Mouse (Mus musculus) spleen, adult 2 months (tissue): ENCODE data around the gene Trat1. TPM values are rescaled to one million over a fixed set of nuclear protein-coding genes. Genes with fewer than 3 reads are reported as not detected.

Source experiments
- DNase-seq, 2 experiments: peaks; one replicate each; pipeline versions ENCODE4 v3.0.0 to v3.0.0-alpha.2; 2012 to 2021; ENCODE audit warnings: low spot score in 2 of 2, low read depth in 1 of 2
- H3K27ac ChIP-seq: fragments of 200-500 bp; 2 replicates; pipeline ENCODE4 v1.5.1; 2012; ENCODE audit warnings: low read length, inconsistent platforms; ENCODE audit not compliant: insufficient read depth
- H3K27me3 ChIP-seq: fragments of 200-500 bp; 2 replicates; pipeline ENCODE4 v1.6.1; 2012; ENCODE audit warnings: mild to moderate bottlenecking, moderate library complexity, low read length, inconsistent platforms; ENCODE audit not compliant: control insufficient read depth, insufficient read depth
- H3K36me3 ChIP-seq: fragments of 200-500 bp; 2 replicates; pipeline ENCODE4 v1.6.1; 2012; ENCODE audit warnings: mild to moderate bottlenecking, low read length, inconsistent platforms; ENCODE audit not compliant: control insufficient read depth, insufficient read depth
- H3K4me1 ChIP-seq: fragments of 200-500 bp; 2 replicates; pipeline ENCODE4 v1.6.1; 2011; ENCODE audit warnings: inconsistent platforms; ENCODE audit not compliant: control insufficient read depth, insufficient read depth, insufficient read length
- H3K4me3 ChIP-seq: fragments of 200-500 bp; 2 replicates; pipeline ENCODE4 v1.5.1; 2011; ENCODE audit warnings: mild to moderate bottlenecking, inconsistent platforms; ENCODE audit not compliant: insufficient read depth, insufficient read length; ENCODE audit errors: extremely low read depth
- CTCF ChIP-seq: fragments of 200-500 bp; IDR thresholded peaks from 2 replicates; pipeline ENCODE4 v1.5.1; 2011; ENCODE audit warnings: mild to moderate bottlenecking, inconsistent platforms; ENCODE audit not compliant: insufficient read depth, insufficient read length, insufficient replicate concordance; ENCODE audit errors: extremely low read depth
- POLR2A ChIP-seq: fragments of 200-500 bp; IDR thresholded peaks from 2 replicates; pipeline ENCODE4 v1.6.1; 2011; ENCODE audit warnings: low read depth, low read length, inconsistent platforms
- WGBS: fragments of 180-500 bp; shearing (Covaris S2); methylation state at CpG from one replicate; pipeline ENCODE4 v1.1.7; 2018; 5-methylcytosine and 5-hydroxymethylcytosine counted together
- polyA plus RNA-seq: library from polyadenylated mRNA; depleted of rRNA; stranded (reverse); fragments of >200 nt; gene quantifications from 2 replicates; pipeline ENCODE4 v1.2.3, GENCODE M21; 2012

Trat1 gene
- polyA plus RNA-seq, 1 experiment: 1.3 TPM

GRCm38 (mm10) chr16:48800906-48801305 is 29.1 kb upstream of the Trat1 start:
- no peak overlapping the region for H3K27ac ChIP-seq

GRCm38 (mm10) chr16:48799470-48799869 is 27.6 kb upstream of the Trat1 start:
- WGBS: 85% methylated on average over 3 of the region's 3 CpGs
- TF ChIP-seq CTCF (no peak), POLR2A (no peak)

More at GRCm38 (mm10) chr16:48800906-48801305, 29.1 kb upstream of the Trat1 start:
- Histone ChIP-seq H3K4me1 (no peaks in the 10 kb centered on the region), H3K4me3 (no peak overlapping the region), H3K36me3 (no peaks in the 10 kb centered on the region), H3K27me3 (no peaks in the 10 kb centered on the region)
- no peak for TF ChIP-seq CTCF
- TF ChIP-seq POLR2A: no peak
- WGBS: 47% methylated on average over 2 of the region's 2 CpGs
- no peak for DNase-seq

GRCm38 (mm10) chr16:48798285-48798684 is 26.5 kb upstream of the Trat1 start:
- Histone ChIP-seq H3K27me3 (no peaks in the 10 kb centered on the region), H3K4me3 (no peak overlapping the region), H3K4me1 (no peaks in the 10 kb centered on the region), H3K27ac (no peak overlapping the region), H3K36me3 (no peaks in the 10 kb centered on the region)
- TF ChIP-seq POLR2A: no peak
- no peak for TF ChIP-seq CTCF
- no peak for DNase-seq
- 50% methylated on average over 3 of the region's 3 CpGs for WGBS

More at GRCm38 (mm10) chr16:48799470-48799869, 27.6 kb upstream of the Trat1 start:
- Histone ChIP-seq H3K36me3 (no peaks in the 10 kb centered on the region), H3K27ac (no peak overlapping the region), H3K4me3 (no peak overlapping the region), H3K27me3 (no peaks in the 10 kb centered on the region), H3K4me1 (no peaks in the 10 kb centered on the region)
- DNase-seq: no peak

- no peaks in the 10 kb centered on the region for H3K27me3 ChIP-seq
- DNase-seq: no peak
- no peak overlapping the region for H3K4me3 ChIP-seq
- WGBS: 11% methylated on average over 4 of the region's 4 CpGs
- no peaks in the 10 kb centered on the region for H3K36me3 ChIP-seq
- no peak overlapping the region for H3K27ac ChIP-seq
- peaks cover 5% of the 10 kb centered on the region; the same call in 1 of the 2 replicates for H3K4me1 ChIP-seq
- TF ChIP-seq POLR2A (no peak), CTCF (no peak)
Observed at GRCm38 (mm10) chr16:48788704-48789185, 16.9 kb upstream of the Trat1 start.

- H3K27ac ChIP-seq: no peak overlapping the region
- peaks cover 5% of the 10 kb centered on the region; the same call in 1 of the 2 replicates for H3K4me1 ChIP-seq
- H3K27me3 ChIP-seq: no peaks in the 10 kb centered on the region
- no peak overlapping the region for H3K4me3 ChIP-seq
- WGBS: 13% methylated on average over 3 of the region's 3 CpGs
- TF ChIP-seq CTCF: no peak
- TF ChIP-seq POLR2A: no peak
- DNase-seq: no peak
- H3K36me3 ChIP-seq: no peaks in the 10 kb centered on the region
Observed at GRCm38 (mm10) chr16:48786258-48786657, 14.4 kb upstream of the Trat1 start.

GRCm38 (mm10) chr16:48777254-48777653 is 5.4 kb upstream of the Trat1 start:
- no peak for DNase-seq
- WGBS: 67% methylated on average over 2 of the region's 2 CpGs

GRCm38 (mm10) chr16:48769183-48769582 is 2.6 kb downstream of the Trat1 start:
- no peaks in the 10 kb centered on the region for H3K27me3 ChIP-seq
- no peak overlapping the region for H3K4me3 ChIP-seq
- no peak for DNase-seq
- H3K36me3 ChIP-seq: no peaks in the 10 kb centered on the region
- H3K27ac ChIP-seq: no peak overlapping the region
- 80% methylated on average over 3 of the region's 3 CpGs for WGBS
- no peaks in the 10 kb centered on the region for H3K4me1 ChIP-seq
- TF ChIP-seq CTCF (no peak), POLR2A (no peak)

More at GRCm38 (mm10) chr16:48777254-48777653, 5.4 kb upstream of the Trat1 start:
- H3K27ac ChIP-seq: no peak overlapping the region
- TF ChIP-seq CTCF (no peak), POLR2A (no peak)
- no peaks in the 10 kb centered on the region for H3K36me3 ChIP-seq
- no peaks in the 10 kb centered on the region for H3K27me3 ChIP-seq
- H3K4me3 ChIP-seq: no peak overlapping the region
- no peaks in the 10 kb centered on the region for H3K4me1 ChIP-seq
